Mouse (Mus musculus) thymus, adult 2 months (tissue): ENCODE measurements around the gene Ankrd55.

Experiments used
- CTCF ChIP-seq: fragments of 200-500 bp; IDR thresholded peaks from 2 replicates; pipeline ENCODE4 v1.5.1; 2012; ENCODE audit warnings: mild to moderate bottlenecking, control low read depth, low read length, moderate library complexity, borderline replicate concordance; ENCODE audit not compliant: control insufficient read depth, poor library complexity, insufficient read depth; ENCODE audit errors: extremely low read depth
- POLR2A ChIP-seq: fragments of 200-500 bp; IDR thresholded peaks from 2 replicates; pipeline ENCODE4 v1.6.1; 2012; ENCODE audit warnings: mild to moderate bottlenecking, low read length, control low read depth, moderate library complexity; ENCODE audit not compliant: control insufficient read depth, poor library complexity, insufficient read depth; ENCODE audit errors: extremely low read depth

GRCm38 (mm10) chr13:112308672-112309071, 20.4 kb downstream of the Ankrd55 start:
- TF ChIP-seq CTCF (no peak), POLR2A (no peak)
